Mouse (Mus musculus) embryonic facial prominence, embryonic 13.5 days (tissue): Measurements from ENCODE around the gene Wdr81. TPM values are rescaled to one million over a fixed set of nuclear protein-coding genes. Genes with fewer than 3 reads are reported as not detected.
A peak's percentile ranks its signal among the peaks of the same experiment; 100 is the strongest.

ENCODE experiments used
- ATAC-seq: fragments of 200-750 bp; cut with Nextera tagmentation; 2 replicates; pipeline ENCODE4 v1.8.0; 2017; ENCODE audit warnings: low read depth; ENCODE audit not compliant: insufficient number of reproducible peaks, insufficient read depth, low FRiP score, low TSS enrichment
- H3K27ac ChIP-seq: fragments of 300-500 bp; sonication (generic); 2 replicates; pipeline ENCODE4 v1.5.1; 2015; ENCODE audit warnings: moderate library complexity, mild to moderate bottlenecking, inconsistent platforms
- H3K27me3 ChIP-seq: fragments of 300-500 bp; sonication (generic); 2 replicates; pipeline ENCODE4 v1.6.1; 2015; ENCODE audit warnings: mild to moderate bottlenecking, inconsistent platforms
- H3K36me3 ChIP-seq: fragments of 300-500 bp; sonication (generic); 2 replicates; pipeline ENCODE4 v1.6.1; 2015; ENCODE audit warnings: mild to moderate bottlenecking, inconsistent platforms
- H3K4me1 ChIP-seq: fragments of 300-500 bp; sonication (generic); 2 replicates; pipeline ENCODE4 v1.6.1; 2015; ENCODE audit warnings: inconsistent platforms
- H3K4me2 ChIP-seq: fragments of 300-500 bp; sonication (generic); 2 replicates; pipeline ENCODE4 v1.6.1; 2015; ENCODE audit warnings: moderate library complexity, mild to moderate bottlenecking, inconsistent platforms
- H3K4me3 ChIP-seq: fragments of 300-500 bp; sonication (generic); 2 replicates; pipeline ENCODE4 v1.5.1; 2015; ENCODE audit warnings: mild to moderate bottlenecking, inconsistent platforms
- H3K9ac ChIP-seq: fragments of 300-500 bp; sonication (generic); 2 replicates; pipeline ENCODE4 v1.6.1; 2015; ENCODE audit warnings: mild to moderate bottlenecking, inconsistent platforms
- H3K9me3 ChIP-seq: fragments of 300-500 bp; sonication (generic); 2 replicates; pipeline ENCODE4 v1.6.1; 2016; ENCODE audit warnings: inconsistent platforms
- WGBS: fragments of 180-500 bp; shearing (Covaris S2); methylation state at CpG from one replicate; pipeline ENCODE4 v1.1.7; 2015; ENCODE audit warnings: mixed read lengths; 5-methylcytosine and 5-hydroxymethylcytosine counted together
- polyA plus RNA-seq: library from polyadenylated mRNA; unstranded; fragments of >200 nt; fragmentation: Nextera tagmentation; extraction: Ambion mirVana; gene quantifications from 2 replicates; pipeline ENCODE4 v1.2.1, GENCODE M21; 2015

The Wdr81 gene
- polyA plus RNA-seq, 1 experiment from 2014 or later, result 5.3 TPM

DNA sequence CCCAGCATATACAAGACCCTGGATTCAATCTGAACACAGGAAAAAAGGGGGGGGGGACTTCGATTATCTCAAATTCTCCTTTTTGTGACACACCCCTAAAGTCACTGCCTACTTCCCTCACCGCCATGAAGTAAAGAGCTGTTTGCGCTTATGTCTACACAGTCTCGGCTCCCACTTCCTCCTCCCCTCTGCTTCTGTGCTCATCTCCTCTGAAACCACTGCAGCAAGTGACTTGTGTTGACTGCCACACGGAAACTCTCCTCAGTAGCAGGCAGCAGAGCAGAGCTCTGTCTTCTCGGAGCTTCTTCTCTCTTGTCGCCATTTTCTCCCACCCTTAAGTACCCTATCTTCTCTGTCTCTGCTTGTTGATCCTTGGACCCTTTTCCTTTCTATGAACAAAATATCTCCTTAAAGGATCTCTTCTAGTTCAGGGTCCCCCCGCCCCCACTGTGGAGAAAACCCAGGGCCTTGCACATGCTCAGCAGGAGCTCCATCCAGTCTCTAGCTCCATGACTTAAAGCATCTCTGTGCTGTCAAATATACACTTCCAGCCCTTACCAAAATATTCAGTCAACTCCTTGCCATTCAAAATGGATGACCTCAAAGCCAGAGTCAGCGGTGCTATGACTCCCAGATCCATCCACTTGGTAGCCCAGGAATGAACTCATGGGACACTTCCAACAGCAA is 25.4 kb downstream of the Wdr81 start:
- no peak overlapping the region for H3K4me2 ChIP-seq
- no peaks in the 10 kb centered on the region for H3K27me3 ChIP-seq
- H3K9me3 ChIP-seq, result no peaks in the 10 kb centered on the region; the same call in 1 of the 2 replicates
- H3K4me1 ChIP-seq, result 0 out of 2 replicates have a peak, but pooled peaks cover 6% of the 10 kb centered on the region
- WGBS, result 83% methylated on average over 9 of the region's 9 CpGs
- no peak overlapping the region for H3K27ac ChIP-seq
- H3K9ac ChIP-seq, result no peak overlapping the region
- no peaks in the 10 kb centered on the region for H3K36me3 ChIP-seq
- no peak for ATAC-seq
- H3K4me3 ChIP-seq, result no peak overlapping the region

DNA sequence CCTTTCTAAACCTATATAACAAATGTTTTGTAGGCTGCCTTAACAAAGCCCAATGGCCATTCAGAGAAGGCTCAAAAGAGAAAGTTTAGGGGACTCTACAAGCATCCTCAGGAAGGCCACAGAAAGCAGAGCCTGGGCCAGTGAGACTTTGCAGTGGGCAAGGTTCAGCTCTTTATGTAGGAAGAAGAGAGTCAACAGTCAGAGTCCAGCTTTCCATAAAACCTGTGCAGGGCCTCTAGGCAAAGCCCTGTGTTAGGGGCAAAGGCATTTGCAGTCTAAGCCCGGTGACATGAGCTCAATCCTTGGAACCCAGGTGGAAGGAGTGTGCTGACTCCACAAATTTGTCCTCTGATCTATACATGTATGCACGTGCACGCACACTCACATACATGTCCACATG is 30.1 kb downstream of the Wdr81 start:
- WGBS, result 96% methylated on average over 3 of the region's 3 CpGs

DNA sequence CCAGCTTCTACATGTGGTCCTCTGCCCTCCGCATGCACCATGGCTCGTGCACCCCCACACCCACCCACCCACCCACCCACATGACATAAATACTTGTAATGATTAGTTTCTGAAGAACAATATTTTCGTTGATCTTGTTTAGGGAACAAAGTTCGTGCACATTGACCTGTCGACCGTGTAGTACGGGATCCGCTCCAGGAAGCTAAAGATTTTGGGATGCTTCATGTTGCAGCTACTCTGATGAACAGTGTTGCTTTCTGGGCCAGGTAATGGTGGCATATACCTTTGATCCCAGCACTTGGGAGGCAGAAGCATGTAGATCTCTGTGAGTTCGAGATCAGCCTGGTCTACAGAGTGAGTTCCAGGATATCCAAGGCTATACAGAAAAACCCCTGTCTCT is 30.5 kb downstream of the Wdr81 start:
- Histone ChIP-seq H3K36me3 (no peaks in the 10 kb centered on the region), H3K27ac (no peak overlapping the region), H3K4me1 (peaks cover 32% of the 10 kb centered on the region), H3K4me2 (no peak overlapping the region), H3K9ac (no peak overlapping the region), H3K9me3 (no peaks in the 10 kb centered on the region), H3K27me3 (no peaks in the 10 kb centered on the region), H3K4me3 (no peak overlapping the region)
- WGBS, result 90% methylated on average over 9 of the region's 9 CpGs
- no peak for ATAC-seq

More for the DNA sequence above, 30.1 kb downstream of the Wdr81 start:
- Histone ChIP-seq H3K36me3 (no peaks in the 10 kb centered on the region), H3K9ac (no peak overlapping the region), H3K4me3 (no peak overlapping the region), H3K27me3 (no peaks in the 10 kb centered on the region), H3K4me2 (no peak overlapping the region), H3K4me1 (peaks cover 32% of the 10 kb centered on the region), H3K27ac (no peak overlapping the region), H3K9me3 (no peaks in the 10 kb centered on the region)
- ATAC-seq, result no peak

DNA sequence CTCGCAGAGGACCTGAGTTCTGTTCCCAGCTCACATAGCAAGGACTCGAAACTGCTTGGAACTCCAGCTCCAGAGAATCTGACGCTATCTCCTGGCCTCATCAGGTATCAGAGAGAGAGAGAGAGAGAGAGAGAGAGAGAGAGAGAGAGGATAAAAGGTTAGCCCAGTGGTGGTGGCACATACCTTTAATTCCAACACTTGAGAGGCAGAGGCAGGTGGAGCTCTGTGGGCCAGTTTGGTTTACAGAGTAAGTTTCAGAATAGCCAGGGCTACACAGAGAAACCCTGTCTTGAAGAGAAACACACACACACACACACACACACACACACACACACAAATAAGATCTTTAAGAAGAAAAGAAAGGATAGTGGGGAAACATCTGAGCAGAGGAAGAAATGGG is 31.4 kb downstream of the Wdr81 start:
- Histone ChIP-seq H3K4me1 (peaks cover 32% of the 10 kb centered on the region), H3K36me3 (peaks cover 2% of the 10 kb centered on the region; the same call in 1 of the 2 replicates), H3K27ac (no peak overlapping the region), H3K27me3 (no peaks in the 10 kb centered on the region), H3K4me2 (no peak overlapping the region), H3K9me3 (no peaks in the 10 kb centered on the region), H3K9ac (no peak overlapping the region), H3K4me3 (no peak overlapping the region)
- ATAC-seq, result no peak
- 86% methylated on average over 3 of the region's 3 CpGs for whole genome bisulfite sequencing

DNA sequence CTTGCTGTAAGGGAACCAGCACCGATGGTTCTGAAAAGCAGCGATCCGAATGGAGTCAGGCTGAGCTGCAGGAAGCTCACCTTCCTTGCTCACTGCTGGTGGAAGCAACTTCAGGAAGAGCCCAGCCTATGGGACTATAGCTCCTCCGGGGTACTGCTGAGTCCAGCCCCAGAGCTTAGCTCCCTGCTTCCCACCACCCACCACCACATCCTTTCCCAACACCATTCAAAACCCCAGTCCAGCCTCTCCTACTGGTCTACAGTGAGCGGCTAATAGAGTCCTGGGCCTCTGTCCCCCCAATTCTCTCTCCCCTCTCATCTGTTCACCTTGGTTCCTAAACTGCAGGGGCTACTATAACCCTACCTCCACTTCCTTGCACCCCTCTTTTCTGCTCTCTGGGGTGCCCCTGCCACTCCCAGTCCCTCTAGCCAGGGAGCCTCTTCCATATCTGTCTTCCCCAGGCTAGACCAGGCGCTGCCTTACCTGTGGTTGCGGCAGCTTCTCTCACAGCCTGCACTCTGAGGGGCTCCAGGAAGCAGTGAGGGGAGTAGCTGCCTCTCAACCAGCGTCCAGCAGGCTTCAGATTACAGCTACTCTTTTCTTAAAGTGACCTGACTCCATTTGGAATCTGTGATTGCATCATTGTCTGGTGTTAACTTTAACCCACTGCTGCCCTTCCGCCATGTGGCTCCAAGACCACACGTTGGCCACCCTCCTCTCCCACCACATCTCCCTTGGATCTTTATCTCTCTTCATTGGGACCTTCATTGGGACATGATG is 32.3 kb downstream of the Wdr81 start, which contains the start of gene Serpinf1:
Gene Serpinf1 (minus strand): TSS at position 689 of the 780 bp plus-strand sequence.
- WGBS, result 15% methylated on average over 10 of the region's 10 CpGs
- peak within 1 kb of the TSS; percentile 88 for H3K27ac ChIP-seq
- H3K27me3 ChIP-seq, result no peaks in the 10 kb centered on the region
- ATAC-seq, result no peak
- peak within 1 kb of the TSS; percentile 83 for H3K4me2 ChIP-seq
- H3K4me1 ChIP-seq, result peaks cover 32% of the 10 kb centered on the region
- H3K9me3 ChIP-seq, result no peaks in the 10 kb centered on the region
- peak within 1 kb of the TSS; percentile 57 for H3K4me3 ChIP-seq
- peak within 1 kb of the TSS; percentile 77 for H3K9ac ChIP-seq
- peaks cover 10% of the 10 kb centered on the region for H3K36me3 ChIP-seq

DNA sequence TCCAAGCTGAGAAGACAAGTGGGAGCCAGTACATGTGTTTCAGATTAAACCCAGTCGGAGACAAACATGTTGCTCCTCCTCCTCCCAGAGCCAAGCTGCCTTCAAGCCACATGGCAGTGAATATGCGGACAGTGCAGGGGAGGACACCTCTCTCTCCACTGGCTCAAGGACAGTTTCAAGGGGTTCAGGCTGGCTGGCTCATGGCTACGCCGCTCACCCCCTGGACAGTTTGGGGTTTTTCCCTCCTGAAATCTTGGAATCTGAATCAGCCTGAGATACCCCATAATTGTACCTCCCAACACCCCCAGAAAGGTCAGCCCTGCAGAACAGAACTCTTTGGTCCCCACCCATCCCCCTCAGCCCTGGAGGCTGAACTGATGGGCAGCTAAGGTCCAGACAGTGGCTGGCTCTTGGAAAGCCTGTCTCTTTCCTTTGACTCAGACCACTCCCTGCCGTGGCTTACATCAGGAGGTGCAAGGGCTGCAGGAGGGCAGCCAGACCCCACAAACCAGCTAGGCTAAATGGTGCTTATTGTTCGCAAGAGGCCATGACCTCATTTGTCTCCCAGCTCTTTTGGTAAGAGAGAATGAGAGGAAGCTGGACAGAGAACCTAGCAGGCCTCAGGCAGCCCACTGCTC is 33.0 kb downstream of the Wdr81 start:
- WGBS, result 10% methylated on average over 6 of the region's 6 CpGs
- H3K4me1 ChIP-seq, result peaks cover 32% of the 10 kb centered on the region
- peak overlapping the region; percentile 88 for H3K27ac ChIP-seq
- H3K4me2 ChIP-seq, result peak overlapping the region; percentile 83
- peak overlapping the region; percentile 57 for H3K4me3 ChIP-seq
- H3K9me3 ChIP-seq, result no peaks in the 10 kb centered on the region
- peaks cover 15% of the 10 kb centered on the region for H3K36me3 ChIP-seq
- peak overlapping the region; percentile 77 for H3K9ac ChIP-seq
- ATAC-seq, result peak; percentile 75
- H3K27me3 ChIP-seq, result no peaks in the 10 kb centered on the region

DNA sequence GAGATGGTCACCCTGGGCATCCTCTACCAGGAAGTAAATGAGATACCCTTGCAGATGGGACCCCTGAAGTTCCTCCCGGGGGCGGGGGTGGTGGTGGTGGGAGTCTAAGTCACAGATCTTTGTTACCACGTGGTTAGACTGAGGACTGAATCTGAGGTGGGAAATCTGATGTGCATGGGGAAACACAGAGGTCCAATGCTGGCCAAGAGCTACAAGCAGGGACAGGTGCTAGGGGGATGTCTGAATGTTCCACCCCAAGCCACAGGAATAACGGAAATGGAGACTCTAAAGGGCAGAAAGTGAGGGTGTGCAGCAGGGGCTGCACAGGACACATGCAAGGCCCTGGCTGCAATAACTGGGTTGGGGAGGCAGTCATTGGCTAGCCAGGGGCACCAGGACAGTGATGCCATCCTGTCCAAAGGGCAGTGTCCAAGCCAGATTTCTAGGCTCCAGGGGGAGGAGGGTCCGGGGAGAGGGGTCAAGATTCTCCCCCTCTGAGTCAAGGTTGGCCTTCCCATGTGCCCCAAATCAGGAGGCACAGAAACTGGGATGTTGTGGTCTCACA is 33.6 kb downstream of the Wdr81 start:
- no peak for ATAC-seq
- Histone ChIP-seq H3K9me3 (no peaks in the 10 kb centered on the region), H3K27me3 (no peaks in the 10 kb centered on the region), H3K4me3 (peak overlapping the region; percentile 57), H3K9ac (peak overlapping the region; percentile 77), H3K36me3 (peaks cover 21% of the 10 kb centered on the region), H3K4me2 (peak overlapping the region; percentile 83), H3K27ac (peak overlapping the region; percentile 88), H3K4me1 (peaks cover 32% of the 10 kb centered on the region)
- WGBS, result 38% methylated on average over 5 of the region's 5 CpGs

DNA sequence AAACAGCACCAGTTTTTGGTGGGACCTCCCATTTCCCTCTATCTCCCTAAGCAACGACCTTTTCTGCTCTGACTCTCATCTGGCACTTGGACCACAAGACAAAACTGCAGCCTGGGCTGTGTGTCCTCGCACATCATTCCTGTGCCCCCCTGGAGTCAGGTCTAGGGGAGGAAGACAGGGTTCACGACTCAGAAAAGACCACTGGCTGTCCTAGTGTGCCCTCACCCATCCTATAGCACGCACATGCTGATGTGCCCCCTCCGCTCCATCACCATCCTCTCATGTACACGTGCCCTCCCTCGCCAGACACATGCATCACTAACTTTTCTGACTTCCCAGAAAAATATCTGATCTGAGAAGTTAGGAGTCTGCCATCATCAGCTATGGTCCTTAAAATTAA is 34.5 kb downstream of the Wdr81 start:
- no peaks in the 10 kb centered on the region for H3K9me3 ChIP-seq
- H3K9ac ChIP-seq, result peak overlapping the region; percentile 77; the same call in 1 of the 2 replicates
- ATAC-seq, result no peak
- H3K4me1 ChIP-seq, result peaks cover 36% of the 10 kb centered on the region
- 81% methylated on average over 7 of the region's 7 CpGs for WGBS
- no peaks in the 10 kb centered on the region for H3K27me3 ChIP-seq
- H3K4me3 ChIP-seq, result no peak overlapping the region
- H3K4me2 ChIP-seq, result peak overlapping the region; percentile 83
- H3K36me3 ChIP-seq, result peaks cover 30% of the 10 kb centered on the region
- H3K27ac ChIP-seq, result peak overlapping the region; percentile 88; the same call in 1 of the 2 replicates

DNA sequence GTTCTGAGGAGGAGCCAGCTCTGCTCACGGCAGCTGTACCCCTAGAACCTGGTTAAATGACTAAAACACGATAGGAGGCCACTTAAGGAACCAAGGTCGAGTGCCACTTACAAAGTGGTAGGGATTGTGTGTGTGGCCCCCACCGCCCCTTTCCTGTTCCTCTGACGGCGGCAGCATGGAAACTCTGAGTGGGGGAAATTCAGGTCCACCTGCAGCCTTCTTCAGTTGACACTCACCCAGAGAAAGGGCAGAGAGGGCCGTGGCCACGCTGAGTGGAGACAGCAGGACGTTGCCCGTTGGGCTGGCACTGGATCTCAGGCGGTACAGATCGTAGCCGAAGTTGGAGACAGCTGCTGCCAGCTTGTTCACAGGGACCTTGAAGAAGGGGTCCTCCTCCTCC is 38.5 kb downstream of the Wdr81 start:
- no peak for ATAC-seq
- Histone ChIP-seq H3K27ac (no peak overlapping the region), H3K9me3 (no peaks in the 10 kb centered on the region), H3K4me3 (no peak overlapping the region), H3K4me2 (no peak overlapping the region), H3K27me3 (no peaks in the 10 kb centered on the region), H3K9ac (no peak overlapping the region), H3K36me3 (peaks cover 66% of the 10 kb centered on the region), H3K4me1 (peaks cover 18% of the 10 kb centered on the region)
- WGBS, result 92% methylated on average over 13 of the region's 13 CpGs

DNA sequence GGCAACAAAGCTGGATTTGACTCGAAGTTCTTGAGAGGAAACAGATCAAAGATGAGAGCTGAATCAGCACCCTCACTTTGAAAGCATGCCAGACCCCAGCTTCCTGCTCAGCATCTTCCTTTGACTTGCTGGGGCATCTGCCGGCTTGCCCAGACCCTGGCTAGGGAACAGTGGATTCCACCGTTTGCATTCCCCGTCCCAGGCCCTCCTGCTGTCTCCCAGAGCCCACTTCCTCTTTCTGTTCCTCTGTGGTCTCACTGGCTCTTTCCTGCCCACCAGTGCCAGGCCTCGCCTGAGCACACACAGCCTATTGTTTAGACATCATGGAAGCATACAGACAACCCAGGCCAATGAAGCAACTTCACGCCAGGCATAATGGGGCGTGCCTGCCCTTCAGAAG is 39.4 kb downstream of the Wdr81 start:
- 42% methylated on average over 7 of the region's 7 CpGs for WGBS
- H3K9ac ChIP-seq, result 0 out of 2 replicates have a peak overlapping the region, but pooled peaks have one; percentile 11
- no peak overlapping the region for H3K4me2 ChIP-seq
- no peak overlapping the region for H3K4me3 ChIP-seq
- peaks cover 9% of the 10 kb centered on the region; the same call in 1 of the 2 replicates for H3K4me1 ChIP-seq
- H3K9me3 ChIP-seq, result no peaks in the 10 kb centered on the region
- H3K27ac ChIP-seq, result peak overlapping the region; percentile 28; the same call in 1 of the 2 replicates
- ATAC-seq, result no peak
- H3K27me3 ChIP-seq, result no peaks in the 10 kb centered on the region
- peaks cover 75% of the 10 kb centered on the region for H3K36me3 ChIP-seq

DNA sequence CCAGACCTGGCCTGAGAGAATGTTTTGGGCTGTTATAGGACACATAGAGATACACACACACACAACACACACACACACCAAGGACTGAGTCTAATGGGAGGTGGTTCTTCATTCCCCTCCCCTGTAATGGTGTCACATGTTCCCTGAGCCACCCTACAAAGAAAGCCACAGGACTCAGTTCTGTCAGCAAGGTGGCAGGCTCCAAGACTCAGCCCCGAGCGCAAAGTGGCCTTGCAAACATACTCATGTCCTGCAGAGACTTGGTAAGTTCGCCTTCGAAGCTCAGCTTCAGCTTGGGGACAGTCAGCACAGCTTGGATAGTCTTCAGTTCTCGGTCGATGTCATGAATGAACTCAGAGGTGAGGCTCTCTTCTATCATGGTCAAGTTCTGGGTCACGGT is 43.9 kb downstream of the Wdr81 start:
- Histone ChIP-seq H3K36me3 (peaks cover 62% of the 10 kb centered on the region), H3K4me1 (0 out of 2 replicates have a peak, but pooled peaks cover 4% of the 10 kb centered on the region), H3K27ac (no peak overlapping the region), H3K27me3 (no peaks in the 10 kb centered on the region), H3K9me3 (no peaks in the 10 kb centered on the region), H3K4me3 (no peak overlapping the region), H3K4me2 (no peak overlapping the region), H3K9ac (no peak overlapping the region)
- 91% methylated on average over 7 of the region's 7 CpGs for WGBS
- ATAC-seq, result no peak
